Mouse (Mus musculus) thymus, adult 2 months (tissue): ENCODE measurements around the gene Slc43a2.

Experiments
- CTCF ChIP-seq: fragments of 200-500 bp; IDR thresholded peaks from 2 replicates; pipeline ENCODE4 v1.5.1; 2012; ENCODE audit warnings: mild to moderate bottlenecking, control low read depth, low read length, moderate library complexity, borderline replicate concordance; ENCODE audit not compliant: control insufficient read depth, poor library complexity, insufficient read depth; ENCODE audit errors: extremely low read depth
- POLR2A ChIP-seq: fragments of 200-500 bp; IDR thresholded peaks from 2 replicates; pipeline ENCODE4 v1.6.1; 2012; ENCODE audit warnings: mild to moderate bottlenecking, low read length, control low read depth, moderate library complexity; ENCODE audit not compliant: control insufficient read depth, poor library complexity, insufficient read depth; ENCODE audit errors: extremely low read depth

- TF ChIP-seq CTCF: no peak
- no peak for TF ChIP-seq POLR2A
Observed at GRCm38 (mm10) chr11:75519834-75520633, 11.5 kb upstream of the Slc43a2 start.
